Mouse (Mus musculus) frontal cortex, postnatal 10 days (tissue): ENCODE results near the gene A930017K11Rik.

Experiments used
- DNase-seq, 2 experiments: peaks; one replicate each; pipeline ENCODE4 v3.0.0; 2022; ENCODE audit warnings: low spot score in 2 of 2, mixed read lengths in 1 of 2

The A930017K11Rik gene

DNA sequence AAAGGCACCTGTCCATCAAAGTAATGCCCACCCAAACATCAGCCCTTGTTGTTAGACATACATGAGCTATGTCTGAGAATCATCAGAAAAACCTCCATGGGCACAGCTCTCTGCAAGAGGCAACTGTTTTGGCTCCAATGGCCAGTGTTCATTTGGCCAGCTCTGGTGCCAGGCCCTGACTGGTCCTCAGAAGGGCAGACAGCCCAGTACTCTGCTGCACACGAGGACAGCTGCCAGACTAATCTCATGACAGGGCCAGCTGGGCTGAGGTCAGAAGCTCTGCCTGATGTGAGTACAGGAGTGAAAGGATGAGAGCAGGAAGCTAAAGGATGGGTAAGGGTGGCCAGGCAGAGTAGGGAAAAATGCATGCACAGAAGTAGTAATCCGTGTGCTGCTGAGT, 27.0 kb downstream of the A930017K11Rik start:
- no peak for DNase-seq

DNA sequence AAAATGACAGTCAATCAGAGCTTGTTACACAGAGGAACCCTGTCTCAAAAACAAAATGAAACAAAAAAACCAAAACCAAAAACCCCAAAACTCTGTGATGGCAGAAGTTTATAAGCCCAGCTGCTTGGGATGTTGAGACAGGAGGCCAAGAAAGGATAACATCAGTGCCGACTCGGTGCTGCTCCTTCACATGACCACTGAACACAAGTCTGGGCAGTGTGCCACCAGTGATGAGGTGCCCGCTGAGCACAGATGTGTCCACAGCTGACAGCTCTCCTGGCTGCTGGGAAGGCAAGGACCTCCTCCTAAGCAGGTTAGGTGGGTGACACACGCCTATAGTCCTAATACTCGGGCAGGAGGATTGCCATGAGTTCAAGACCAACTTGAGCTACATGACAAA, 30.2 kb downstream of the A930017K11Rik start:
- no peak for DNase-seq

DNA sequence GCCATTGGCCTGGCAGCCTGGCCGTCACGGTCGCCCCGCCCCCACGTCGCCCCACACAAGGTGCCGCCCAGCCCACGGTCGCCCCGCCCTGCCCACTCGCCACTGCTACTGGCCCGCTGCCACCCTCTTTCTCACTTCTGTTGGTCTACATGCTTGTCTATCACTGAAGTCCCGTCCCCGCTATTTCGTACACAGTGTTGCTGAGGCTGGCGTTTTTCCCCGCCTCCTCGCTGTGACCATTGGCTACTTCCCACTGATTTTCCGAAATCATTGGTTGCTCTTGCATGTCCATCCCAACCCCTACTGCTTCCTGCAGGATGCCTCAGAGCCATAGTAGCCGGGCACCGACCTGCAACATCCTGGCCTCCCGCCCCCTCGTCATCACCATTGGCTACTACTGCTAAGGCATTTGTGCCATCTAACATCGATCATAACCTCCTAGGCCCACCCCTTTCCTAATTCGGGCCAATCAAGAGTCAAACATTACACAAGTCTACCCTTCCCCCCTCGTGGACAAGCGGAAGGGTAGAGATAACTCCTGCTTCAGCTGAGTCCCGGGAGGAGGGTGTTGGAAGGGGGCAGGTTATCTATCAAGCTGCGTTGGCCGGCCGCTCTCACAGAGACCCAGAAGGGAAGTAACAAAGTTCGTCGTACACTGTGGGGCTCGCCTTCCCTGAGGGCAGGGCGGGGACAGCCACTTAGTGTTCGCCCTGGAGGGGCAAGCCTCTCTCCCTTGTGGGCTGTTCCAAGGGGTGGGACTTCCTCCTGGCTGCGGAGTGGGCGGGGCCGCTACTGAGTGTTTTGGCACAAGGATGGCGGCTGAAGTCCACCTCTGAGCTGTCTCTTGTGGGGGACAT, 32.4 kb downstream of the A930017K11Rik start:
- DNase-seq = peak; percentile 100

DNA sequence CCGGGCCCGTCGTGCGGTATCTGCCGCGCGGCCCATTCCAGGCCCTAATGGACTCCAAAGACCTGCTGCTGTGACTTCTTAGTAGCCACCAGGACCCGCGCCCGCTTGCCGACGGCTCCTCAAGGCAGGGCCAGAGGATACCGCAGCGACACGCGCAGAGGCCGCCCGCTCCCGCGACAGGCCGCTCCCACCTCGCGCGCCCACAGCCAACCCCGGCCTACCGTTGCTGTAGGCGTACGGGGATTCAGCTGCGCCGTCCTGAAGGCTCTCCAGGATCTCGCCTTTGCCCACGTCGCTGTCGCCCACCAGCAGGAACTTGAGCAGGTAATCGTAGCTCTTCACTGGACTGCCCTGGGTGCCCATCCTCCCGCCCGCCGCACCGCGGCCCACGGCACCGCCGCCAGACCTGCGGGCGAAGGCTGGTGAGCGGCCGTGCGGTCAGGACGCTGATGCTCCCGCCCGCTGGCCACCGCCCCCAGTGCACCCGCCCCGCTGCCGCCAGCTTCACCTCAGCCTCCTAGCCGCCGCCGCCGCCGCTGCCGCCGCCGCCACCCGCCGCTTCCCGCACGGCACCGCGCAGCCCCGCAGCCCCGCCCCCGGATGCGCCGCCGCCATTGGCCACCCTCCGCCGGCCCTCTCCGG, 33.1 kb downstream of the A930017K11Rik start, which contains the start of gene Rab40c:
Gene Rab40c (minus strand): TSS at position 584 of the 642 bp plus-strand sequence.
- DNase-seq = peak in 1 of 2 experiments; percentile 37

DNA sequence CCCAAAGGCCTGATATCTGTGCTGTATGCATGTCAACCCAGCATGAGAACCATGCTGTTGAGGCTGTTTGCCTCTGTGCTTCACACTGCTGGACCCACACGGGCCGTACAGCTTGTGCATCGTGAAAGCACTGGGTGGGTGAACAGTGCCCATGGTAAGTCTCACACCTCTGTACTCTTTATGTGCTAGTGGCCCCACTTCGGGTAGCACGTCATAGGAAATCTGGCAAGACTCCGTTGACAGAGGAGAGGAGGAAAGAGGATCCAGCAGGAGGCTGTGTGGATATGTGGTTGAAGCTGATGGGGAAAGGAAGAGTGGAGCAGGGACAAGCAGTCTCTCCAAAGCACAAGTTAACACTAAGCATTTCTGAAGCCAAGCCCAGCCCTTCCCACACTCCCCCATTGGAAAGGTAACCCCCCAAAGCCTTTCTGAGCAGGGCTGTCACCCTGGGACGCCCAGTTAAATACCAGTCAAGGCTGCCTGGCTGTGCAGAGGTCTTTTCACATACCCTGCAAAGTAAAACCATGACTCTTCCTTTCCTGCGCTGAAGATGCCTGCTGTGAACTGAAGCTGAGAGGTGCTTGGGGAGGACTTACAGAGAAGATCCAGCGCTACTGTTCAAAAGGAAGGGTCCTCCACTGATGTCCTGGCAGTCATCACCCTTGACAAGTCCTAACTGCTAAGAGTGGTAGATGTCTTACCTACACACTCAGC, 34.2 kb downstream of the A930017K11Rik start:
- DNase-seq = no peak

DNA sequence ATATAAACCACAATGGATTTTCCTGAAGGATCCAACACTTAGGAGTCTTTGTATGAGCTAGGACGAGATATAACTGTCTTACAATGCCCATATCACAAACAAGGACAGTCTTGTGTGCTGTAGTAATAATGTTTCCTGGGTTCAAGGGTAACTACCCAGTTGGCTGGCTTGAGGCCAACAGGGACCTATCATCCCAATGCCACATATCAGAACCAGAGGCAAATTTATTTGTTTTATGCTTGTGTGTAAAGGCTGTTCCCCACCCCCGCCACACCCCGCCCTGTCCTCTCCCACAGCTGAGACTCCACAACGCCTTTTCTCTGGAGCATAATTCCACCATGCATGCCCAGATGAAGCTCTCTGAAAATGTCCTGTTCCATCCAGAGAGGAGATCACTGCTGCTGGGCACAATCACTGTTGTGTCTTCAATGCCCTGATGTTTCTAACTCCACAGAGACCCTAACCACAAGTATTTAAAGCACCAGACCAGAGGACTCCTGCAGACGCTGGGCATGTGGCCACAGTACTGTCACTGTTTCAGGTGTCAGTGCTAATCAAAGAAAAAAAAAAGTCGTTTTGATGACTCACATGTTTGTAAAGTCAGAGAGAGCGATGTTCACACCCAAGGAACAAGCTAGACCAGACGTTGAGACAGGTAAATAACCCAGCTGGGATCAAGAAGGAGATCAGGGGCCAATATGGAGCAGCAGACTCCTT, 35.3 kb downstream of the A930017K11Rik start:
- DNase-seq = no peak

DNA sequence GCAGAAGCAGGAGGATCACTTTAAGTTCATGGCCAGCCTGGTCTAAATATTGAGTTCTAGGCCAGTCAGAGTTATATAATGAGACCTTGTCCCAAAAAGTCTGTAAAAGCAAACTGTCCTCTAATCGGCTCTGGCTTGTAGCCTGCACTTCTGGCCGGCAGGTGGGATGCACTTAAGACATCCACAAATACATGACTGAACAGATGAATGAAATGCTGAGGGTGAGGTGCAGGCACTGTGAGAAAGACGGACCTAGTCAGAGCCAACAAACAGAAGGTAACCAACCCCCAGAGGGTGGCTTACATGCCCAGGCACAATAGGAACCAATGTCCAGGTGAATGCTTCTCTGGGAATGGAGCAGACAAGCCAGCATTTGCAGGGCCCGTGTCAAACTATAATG, 38.1 kb downstream of the A930017K11Rik start:
- DNase-seq = no peak

DNA sequence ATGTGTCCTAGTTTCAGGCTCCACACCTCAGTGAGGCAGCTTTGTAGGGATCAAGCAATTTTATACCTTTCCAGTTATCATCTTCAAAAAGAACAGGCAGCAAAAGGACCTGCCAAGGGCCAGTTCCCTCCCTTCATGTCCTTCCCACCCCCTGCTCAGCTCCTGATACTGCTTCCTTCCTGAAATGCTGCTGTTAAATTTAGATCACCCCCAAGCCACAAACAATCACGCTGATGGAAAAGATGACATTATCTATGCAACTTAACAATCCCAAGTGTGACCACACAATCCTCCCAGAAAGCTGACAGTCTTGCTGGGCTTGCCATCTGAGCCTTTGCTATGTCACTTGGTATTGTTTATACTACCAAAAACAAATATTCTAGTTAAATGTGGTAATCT, 38.5 kb downstream of the A930017K11Rik start:
- DNase-seq = no peak

DNA sequence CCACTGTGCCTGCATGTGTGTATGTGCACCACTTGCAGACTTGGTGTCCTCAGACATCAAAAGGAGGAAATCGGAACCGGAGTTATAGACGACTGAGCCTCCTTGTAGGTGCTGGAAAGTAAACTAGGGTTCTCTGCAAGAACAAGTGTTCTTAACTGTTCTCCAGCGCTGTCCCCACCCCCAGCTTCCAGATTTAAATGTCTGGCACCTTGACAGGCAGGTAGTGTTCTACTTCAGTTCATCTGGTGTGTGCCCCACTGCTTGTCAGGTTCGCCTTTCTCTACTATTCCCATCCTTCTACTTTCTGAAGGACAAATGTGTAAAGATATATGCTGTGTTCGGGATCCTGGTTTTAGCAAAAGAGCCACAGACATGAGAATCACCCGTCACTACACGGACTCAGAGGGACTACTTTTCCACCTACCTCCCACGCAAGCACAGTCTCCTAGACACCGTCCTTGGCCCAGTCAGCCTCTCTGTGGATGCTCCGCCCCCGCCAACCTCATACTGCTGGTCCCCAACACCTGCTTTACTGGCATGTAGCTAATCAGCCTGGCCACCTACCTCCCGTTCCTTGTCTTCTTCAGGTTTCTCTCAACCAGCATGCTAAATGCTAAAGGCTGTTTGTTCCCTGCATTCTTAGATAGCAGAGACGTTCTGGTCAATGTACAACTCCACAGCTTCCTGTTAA, 39.0 kb downstream of the A930017K11Rik start:
- DNase-seq = no peak

DNA sequence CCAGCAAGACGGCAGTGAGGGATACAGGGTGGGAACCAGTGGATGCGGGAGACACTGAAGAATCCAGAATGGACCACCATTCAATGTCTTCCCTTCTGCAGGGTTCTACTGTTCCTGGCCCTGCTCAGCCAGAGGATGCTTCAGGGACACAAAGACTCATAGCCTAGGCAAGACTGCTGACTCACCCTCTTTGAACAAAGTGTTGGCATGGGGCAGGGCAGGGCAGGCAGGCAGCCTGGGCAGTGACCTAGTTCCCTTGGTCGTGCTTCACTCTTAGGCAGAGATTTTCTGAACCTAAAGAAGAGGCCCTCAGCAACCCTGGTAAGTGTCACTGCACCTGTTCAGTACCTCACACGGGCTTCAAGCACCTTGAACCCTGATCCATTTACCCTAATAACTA, 40.5 kb downstream of the A930017K11Rik start:
- no peak for DNase-seq

DNA sequence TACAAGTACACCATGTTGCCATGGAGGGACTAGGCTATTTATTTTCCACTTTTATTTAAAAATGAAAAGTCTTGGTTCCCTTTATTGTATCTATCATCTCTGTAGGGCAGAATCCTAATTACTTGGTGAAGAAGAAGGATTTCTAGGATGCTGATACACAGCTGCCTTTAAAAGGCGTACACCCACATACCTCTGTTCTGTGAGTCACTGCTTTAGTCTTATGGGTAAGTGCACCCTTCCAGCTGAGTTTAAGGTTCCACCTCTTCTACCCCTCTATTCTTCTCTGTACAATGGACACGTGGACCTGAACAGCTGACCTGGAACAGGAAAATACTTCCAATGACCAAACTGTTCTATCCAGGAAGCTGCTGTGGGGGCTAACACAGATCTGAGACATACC, 44.7 kb downstream of the A930017K11Rik start:
- DNase-seq = no peak

DNA sequence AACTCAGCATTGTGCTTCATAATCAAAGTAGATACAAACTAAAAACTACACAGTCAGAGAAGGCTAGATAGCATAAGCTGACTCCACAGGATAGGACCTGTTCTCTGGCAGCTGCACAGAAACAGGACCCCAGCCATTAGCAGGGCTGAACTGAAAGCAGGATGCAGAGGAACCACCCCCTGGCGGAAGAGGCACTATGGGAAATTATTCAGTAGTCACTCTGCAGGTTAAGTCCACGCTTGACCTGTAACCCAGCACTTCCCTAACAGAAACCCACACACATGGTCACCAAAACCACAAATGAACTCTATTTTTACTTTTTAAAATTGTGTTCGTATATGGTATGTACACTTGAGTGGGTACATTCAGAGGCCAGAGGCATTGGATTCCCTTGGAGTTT, 49.3 kb downstream of the A930017K11Rik start:
- no peak for DNase-seq

DNA sequence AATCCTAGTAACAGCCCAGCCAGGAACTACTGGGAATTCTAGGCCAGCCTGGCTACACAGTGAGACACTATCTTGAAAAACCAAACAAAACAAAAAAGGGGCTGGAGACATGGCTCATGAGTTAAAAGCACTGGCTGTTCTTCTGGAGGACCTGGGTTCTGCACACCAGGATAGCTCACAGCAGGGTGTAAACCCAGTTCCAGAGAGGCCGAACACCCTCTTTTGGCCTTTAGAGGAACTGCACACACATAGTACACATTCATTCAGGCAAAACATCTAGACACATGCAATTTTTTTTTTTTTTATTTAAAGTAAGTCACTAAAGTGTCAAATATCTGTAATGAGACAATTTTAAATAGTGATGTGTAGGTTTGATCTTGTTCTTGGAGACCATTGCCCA, 52.2 kb downstream of the A930017K11Rik start:
- no peak for DNase-seq
